Mouse (Mus musculus) small intestine, adult 2 months (tissue): ENCODE data around the gene Enpp1. TPM values are rescaled to one million over a fixed set of nuclear protein-coding genes. Genes with fewer than 3 reads are reported as not detected.
"Not testable (repeated sequence)": the region's sequence is repeated elsewhere in the genome, so short reads cannot be mapped to it uniquely, and the experiment has no call there.

Experiments
- H3K27ac ChIP-seq: fragments of 200-500 bp; 2 replicates; pipeline ENCODE4 v1.5.1; 2012; ENCODE audit warnings: low read depth, low read length, control low read depth, inconsistent platforms; ENCODE audit not compliant: insufficient read depth
- H3K27me3 ChIP-seq: fragments of 200-500 bp; 2 replicates; pipeline ENCODE4 v1.6.1; 2012; ENCODE audit warnings: mild to moderate bottlenecking, moderate library complexity, low read length, inconsistent platforms; ENCODE audit not compliant: control insufficient read depth, insufficient read depth
- H3K36me3 ChIP-seq: fragments of 200-500 bp; 2 replicates; pipeline ENCODE4 v1.6.1; 2012; ENCODE audit warnings: mild to moderate bottlenecking, low read length, control low read depth, inconsistent platforms; ENCODE audit not compliant: control insufficient read depth, insufficient read depth
- H3K4me1 ChIP-seq: fragments of 200-500 bp; 2 replicates; pipeline ENCODE4 v1.6.1; 2012; ENCODE audit warnings: low read length, inconsistent platforms, mixed read lengths; ENCODE audit not compliant: control insufficient read depth, insufficient read depth, insufficient read length
- H3K4me3 ChIP-seq: fragments of 200-500 bp; 2 replicates; pipeline ENCODE4 v1.5.1; 2012; ENCODE audit warnings: low read depth, mild to moderate bottlenecking, control low read depth, inconsistent platforms, low read length, moderate library complexity
- CTCF ChIP-seq: fragments of 200-500 bp; IDR thresholded peaks from 2 replicates; pipeline ENCODE4 v1.5.1; 2012; ENCODE audit warnings: low read depth, mild to moderate bottlenecking, control low read depth, inconsistent platforms, low read length, moderate library complexity, mixed read lengths; ENCODE audit not compliant: insufficient replicate concordance, insufficient read length; ENCODE audit errors: extremely low read depth
- POLR2A ChIP-seq: fragments of 200-500 bp; IDR thresholded peaks from 2 replicates; pipeline ENCODE4 v1.6.1; 2012; ENCODE audit warnings: low read depth, mild to moderate bottlenecking, control low read depth, inconsistent platforms, low read length, moderate library complexity
- WGBS: fragments of 180-500 bp; shearing (Covaris S2); methylation state at CpG from one replicate; pipeline ENCODE4 v1.1.7; 2018; 5-methylcytosine and 5-hydroxymethylcytosine counted together
- polyA plus RNA-seq: library from polyadenylated mRNA; depleted of rRNA; stranded (reverse); fragments of >200 nt; gene quantifications from 2 replicates; pipeline ENCODE4 v1.2.3, GENCODE M21; 2012

Enpp1 gene
- polyA plus RNA-seq, 1 experiment: 2.2 TPM

GRCm38 (mm10) chr10:24628466-24628865 is 83.5 kb downstream of the Enpp1 start:
- Histone ChIP-seq H3K36me3 (no peaks in the 10 kb centered on the region), H3K27me3 (no peaks in the 10 kb centered on the region), H3K27ac (peak overlapping the region; percentile 94), H3K4me3 (no peak overlapping the region), H3K4me1 (peaks cover 6% of the 10 kb centered on the region; the same call in 1 of the 2 replicates)
- no peak for TF ChIP-seq POLR2A
- no peak for TF ChIP-seq CTCF
- 20% methylated on average over 9 of the region's 9 CpGs for WGBS

- Histone ChIP-seq H3K4me3 (no peak overlapping the region), H3K36me3 (no peaks in the 10 kb centered on the region), H3K27ac (no peak overlapping the region), H3K27me3 (no peaks in the 10 kb centered on the region), H3K4me1 (peaks cover 6% of the 10 kb centered on the region; the same call in 1 of the 2 replicates)
- WGBS: 80% methylated on average over 12 of the region's 12 CpGs
- no peak for TF ChIP-seq POLR2A
- no peak for TF ChIP-seq CTCF
Measured at GRCm38 (mm10) chr10:24627262-24627661, 84.7 kb downstream of the Enpp1 start.

GRCm38 (mm10) chr10:24625060-24625701 is 86.8 kb downstream of the Enpp1 start:
- Histone ChIP-seq H3K27me3 (no peaks in the 10 kb centered on the region), H3K36me3 (no peaks in the 10 kb centered on the region), H3K27ac (no peak overlapping the region), H3K4me3 (no peak overlapping the region), H3K4me1 (peaks cover 4% of the 10 kb centered on the region; the same call in 1 of the 2 replicates)
- no peak for TF ChIP-seq POLR2A
- TF ChIP-seq CTCF: peak; percentile 91; the same call in 1 of the 2 replicates
- 40% methylated on average over 24 of the region's 24 CpGs for WGBS

DNA sequence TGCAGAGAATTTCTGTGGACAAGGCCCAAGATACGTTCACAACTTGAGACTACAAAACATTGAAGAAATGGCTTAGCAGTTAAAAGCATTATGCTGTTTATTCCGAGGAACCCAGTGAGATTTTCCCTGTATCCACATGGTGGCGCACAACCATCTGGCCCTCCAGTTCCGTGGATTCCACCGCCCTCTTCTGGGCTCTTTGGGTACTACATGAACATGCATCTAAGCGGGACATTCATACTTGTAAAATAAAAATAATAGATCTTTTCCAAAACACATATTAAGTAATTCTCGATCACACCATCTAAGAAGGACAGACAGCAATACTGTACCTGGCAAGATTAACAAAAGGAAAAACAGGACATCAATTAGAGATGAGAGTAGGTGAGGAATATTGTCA is 89.4 kb downstream of the Enpp1 start:
- H3K36me3 ChIP-seq: no peaks in the 10 kb centered on the region
- no peaks in the 10 kb centered on the region for H3K4me1 ChIP-seq
- H3K27me3 ChIP-seq: no peaks in the 10 kb centered on the region
- H3K4me3 ChIP-seq: no peak overlapping the region
- 28% methylated on average over 7 of the region's 7 CpGs for WGBS
- H3K27ac ChIP-seq: no peak overlapping the region
- TF ChIP-seq POLR2A: no peak
- peak; percentile 100 for TF ChIP-seq CTCF

DNA sequence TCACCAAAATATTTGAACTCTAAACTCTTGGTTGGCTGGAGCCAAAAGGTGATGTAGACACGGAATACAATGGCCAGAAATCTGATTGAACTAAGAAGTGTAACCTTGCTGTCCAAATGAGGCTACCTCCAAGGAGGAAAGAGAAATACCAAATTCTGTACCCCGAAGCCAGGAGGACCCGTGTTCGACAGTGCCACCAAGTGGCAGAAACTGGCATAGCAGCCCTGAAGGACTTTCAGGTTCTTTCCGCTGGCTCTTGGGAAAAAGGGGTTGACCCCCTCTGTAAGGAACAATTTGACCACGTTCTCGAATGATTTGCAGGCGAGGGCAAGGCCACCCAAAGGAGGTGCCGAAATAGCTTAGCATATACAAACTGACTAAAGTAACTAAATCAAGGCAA is 90.4 kb downstream of the Enpp1 start:
- no peaks in the 10 kb centered on the region for H3K4me1 ChIP-seq
- TF ChIP-seq CTCF: peak; percentile 95; the same call in 1 of the 2 replicates
- TF ChIP-seq POLR2A: no peak
- no peak overlapping the region for H3K4me3 ChIP-seq
- no peaks in the 10 kb centered on the region for H3K36me3 ChIP-seq
- WGBS: 14% methylated on average over 9 of the region's 9 CpGs
- no peak overlapping the region for H3K27ac ChIP-seq
- H3K27me3 ChIP-seq: no peaks in the 10 kb centered on the region

DNA sequence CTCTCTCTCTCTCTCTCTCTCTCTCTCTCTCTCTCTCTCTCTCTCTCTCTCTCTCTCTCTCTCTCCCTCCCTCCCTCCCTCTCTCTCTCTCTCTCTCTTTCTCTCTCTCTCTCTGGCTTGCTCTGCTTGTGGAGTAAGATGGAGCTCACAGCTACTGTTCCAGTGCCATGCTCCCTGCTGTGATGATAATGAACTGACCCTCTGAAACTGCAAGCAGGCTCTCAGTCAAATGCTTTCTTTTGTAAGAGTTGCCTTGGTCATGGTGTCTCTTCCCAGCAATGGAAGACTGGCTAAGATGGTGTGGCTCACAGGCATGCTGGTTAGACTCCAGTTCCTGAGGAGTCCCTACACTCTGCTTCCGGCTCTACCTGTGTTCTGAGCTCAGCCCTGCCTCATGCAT is 95.4 kb downstream of the Enpp1 start:
- H3K4me1 ChIP-seq, H3K27ac ChIP-seq, H3K4me3 ChIP-seq, H3K36me3 ChIP-seq, H3K27me3 ChIP-seq: not testable (repeated sequence)
- WGBS: 98% methylated on average over 1 of the region's 1 CpGs

DNA sequence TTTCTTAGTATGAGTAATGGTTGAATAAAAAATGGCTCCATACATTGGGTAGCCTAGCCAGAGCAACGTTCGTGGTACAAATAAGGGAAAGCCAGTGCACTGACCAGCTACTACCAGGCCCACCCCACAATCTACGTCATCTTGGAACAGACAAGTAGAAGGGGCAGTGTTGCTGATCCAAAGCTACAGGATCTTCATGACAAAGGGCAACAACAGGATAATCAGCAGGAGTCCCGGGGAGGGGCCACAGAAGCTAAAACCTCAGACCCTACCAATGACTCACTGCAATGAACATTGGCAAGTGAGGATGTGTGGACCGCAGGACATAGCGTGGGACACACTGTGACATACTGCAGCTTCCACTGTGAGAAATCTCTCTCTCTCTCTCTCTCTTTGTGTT is 96.2 kb downstream of the Enpp1 start:
- Histone ChIP-seq H3K4me1 (no peaks in the 10 kb centered on the region), H3K27me3 (no peaks in the 10 kb centered on the region), H3K27ac (no peak overlapping the region), H3K4me3 (no peak overlapping the region), H3K36me3 (no peaks in the 10 kb centered on the region)
- 92% methylated on average over 6 of the region's 6 CpGs for WGBS
- TF ChIP-seq CTCF (no peak), POLR2A (no peak)
